Mouse (Mus musculus): ENCODE data around the gene Psd4. TPM values are rescaled to one million over a fixed set of nuclear protein-coding genes. Genes with fewer than 3 reads are reported as not detected.

Gene Psd4
- total RNA-seq (2021): under 1 TPM; 0.14 to 0.53 TPM
- long read RNA-seq, experiment 1: 0 reads
- long read RNA-seq, experiment 2: 0 reads

DNA sequence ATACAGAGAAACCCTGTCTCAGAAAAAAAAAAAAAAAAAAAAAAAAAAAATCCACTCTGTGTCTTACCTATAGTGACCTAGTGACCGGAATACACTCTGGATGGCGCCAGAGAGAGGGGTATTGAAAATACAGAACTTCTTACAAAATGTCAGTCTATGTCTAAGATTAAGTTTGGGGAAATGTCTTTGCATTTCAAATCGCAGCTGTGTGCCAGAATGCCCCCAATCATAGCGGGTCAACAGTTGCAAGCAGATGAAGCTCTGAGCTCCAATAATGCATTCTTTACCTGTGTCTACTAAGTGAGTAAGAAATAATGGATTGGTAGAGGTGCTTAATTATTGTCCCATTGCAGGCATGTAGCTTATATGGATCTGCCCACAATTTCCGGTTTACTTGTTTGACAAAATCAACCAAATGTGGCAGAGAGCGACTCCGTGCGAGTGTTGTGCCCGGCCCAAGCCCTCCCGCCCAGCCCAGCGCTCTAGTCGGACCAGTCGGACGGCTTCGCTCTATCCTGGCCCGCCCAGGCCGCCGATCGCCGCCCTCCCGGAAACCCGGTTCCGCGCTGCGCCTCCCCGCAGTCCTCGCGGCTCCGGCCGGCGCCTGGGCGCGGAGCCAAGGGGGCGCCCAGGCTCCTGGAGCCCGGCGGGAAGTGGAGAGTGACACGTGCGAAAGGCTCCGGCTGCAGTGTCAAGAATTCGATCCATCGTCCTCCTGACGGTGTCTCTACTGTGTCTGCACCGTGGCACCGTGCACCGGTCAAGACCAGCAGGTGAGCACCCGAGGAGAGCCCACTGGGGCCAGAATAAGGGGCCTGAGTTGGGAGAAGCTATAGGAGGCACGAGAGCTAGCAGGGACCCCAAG is at the start of gene Psd4:
Gene Psd4, plus strand, starts transcription at position 551 of the 865 bp plus-strand sequence.
- DNase-seq (ENCODE audit: low spot score): peak; percentile 14

DNA sequence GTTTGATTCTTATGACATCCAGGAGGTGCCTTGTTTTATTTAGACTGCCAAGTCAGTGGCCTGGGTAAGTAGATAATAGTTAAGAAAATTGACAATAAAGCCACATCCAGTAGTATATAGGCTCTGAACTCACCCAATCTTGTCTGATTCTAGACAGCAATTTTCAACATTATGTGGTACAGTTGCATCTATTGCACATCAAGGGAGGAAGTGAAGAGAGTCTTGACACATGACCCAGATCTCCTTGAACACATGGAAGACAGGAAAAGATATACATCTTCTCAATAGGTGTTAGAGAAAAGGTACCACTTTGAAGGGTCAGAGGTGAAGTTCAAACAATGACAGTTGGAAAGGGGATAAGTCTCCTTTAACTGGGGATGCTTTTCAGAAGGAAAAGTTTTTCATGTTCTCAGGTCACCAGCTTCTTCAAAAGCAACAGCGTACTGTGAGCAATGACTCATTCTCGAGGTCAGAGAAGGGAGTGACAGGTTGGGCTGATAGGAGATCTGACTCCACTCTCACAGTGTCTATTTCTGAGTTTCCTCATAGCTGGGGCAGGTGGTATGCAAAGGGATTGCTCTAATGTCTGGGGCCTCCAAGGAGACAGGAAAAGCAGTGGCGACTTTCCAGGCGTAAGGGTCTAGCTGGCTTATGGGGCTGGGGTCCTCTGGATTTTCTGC is 49.3 kb upstream of the Psd4 start:
- DNase-seq (ENCODE audit: low spot score): no peak

DNA sequence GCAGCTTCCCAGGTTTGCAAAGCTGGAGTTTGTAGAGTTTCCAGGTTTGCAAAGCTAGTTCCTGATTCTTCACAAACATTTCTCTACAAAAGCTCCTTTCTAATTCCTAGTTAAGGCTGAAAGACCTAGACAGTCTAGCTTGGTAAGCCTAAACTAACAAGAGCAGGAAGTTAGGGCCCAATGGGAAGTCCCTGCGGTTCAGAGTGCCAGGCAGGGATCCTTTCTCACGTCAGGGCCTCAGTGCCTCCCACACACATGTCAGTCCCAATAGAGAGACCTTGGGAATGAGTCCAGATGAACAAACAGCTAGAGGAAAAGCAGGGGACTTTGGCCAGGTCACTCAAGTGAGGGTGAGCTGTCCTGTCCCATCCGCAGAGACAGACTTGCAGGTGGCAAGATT is 32.0 kb upstream of the Psd4 start:
- DNase-seq (ENCODE audit: low spot score): no peak

DNA sequence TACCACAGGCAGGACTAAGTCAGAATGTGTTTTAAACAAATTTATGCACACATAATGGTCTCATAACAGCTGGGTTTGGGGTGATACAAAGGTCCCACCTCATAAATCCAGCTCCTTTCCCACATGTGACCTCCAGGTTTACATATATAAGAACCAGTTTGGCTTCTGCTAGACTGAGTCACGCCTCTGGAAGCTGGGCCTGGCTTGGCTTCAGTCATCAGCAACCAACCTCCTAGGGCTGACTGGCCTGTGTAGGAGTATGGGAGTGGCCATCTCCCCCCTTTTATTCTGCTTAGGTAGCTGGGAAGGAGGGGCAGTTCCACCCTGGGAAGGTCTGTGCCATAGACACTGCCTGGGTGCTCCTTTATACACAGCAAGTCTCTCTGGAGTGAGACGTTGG is 30.8 kb upstream of the Psd4 start, which contains the start of gene Il1rn:
Gene Il1rn, plus strand, starts transcription at position 309 of the 400 bp plus-strand sequence.
- DNase-seq (ENCODE audit: low spot score): no peak

DNA sequence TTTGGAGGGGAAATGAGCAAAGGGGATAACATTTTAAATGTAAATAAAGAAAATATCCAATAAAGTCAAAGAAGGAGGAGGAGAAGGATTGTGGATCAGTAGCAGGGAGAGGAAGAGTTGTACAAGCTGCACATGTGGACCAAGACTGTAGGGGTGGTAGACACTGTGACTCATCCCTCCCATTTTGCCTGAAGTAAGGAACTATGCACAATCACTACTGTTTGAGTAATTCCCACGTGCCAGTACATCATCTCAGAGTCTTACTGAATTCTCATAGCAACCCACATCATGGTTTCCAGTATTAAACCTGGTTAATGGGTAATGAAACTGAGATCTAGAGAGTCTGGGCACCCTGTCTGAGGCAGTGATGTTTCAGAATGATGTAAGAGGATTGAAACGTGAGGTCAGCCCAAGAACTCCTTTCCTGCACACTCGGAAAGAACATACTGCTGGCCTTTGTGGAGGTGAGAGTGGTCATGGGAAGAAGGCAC is 25.9 kb upstream of the Psd4 start:
- DNase-seq (ENCODE audit: low spot score): no peak

DNA sequence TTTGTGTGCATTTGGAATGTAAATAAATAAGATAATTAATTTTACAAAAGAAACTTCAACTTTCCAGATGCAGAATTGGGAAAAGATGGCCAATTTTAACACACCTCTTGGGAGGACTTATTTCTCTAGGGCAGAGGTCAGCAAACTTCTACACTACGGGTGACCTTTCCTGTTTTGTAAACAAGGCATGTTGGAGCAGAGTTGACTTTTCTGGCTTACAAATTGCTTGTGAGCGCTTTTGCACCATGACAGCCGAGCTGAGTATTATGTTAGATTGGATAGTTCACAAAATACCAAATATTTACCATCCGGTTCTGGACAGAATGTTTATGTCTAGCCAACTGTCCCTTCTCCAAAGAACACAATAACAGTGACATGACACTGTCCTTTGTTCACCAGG is 22.8 kb upstream of the Psd4 start:
- no peak for DNase-seq (ENCODE audit: low spot score)

DNA sequence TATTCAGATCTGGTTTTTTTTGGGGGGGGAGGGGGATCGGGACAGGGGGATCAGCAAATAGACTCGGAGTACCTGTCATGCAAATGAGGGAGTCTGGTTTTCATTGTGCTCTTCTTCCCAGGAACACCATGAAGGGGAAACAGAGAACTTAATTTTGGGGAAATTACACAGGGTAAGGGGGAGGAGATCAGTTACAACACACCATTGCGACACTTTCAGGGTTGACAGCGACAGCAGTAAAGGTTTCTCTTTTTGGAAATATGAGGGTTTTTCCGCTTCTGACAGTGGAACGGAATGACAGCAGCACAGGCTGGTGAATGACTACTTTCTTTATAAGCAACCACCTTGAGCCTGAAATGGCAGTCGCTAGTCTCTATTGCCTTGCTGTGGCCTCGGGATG is 22.3 kb upstream of the Psd4 start:
- no peak for DNase-seq (ENCODE audit: low spot score)

DNA sequence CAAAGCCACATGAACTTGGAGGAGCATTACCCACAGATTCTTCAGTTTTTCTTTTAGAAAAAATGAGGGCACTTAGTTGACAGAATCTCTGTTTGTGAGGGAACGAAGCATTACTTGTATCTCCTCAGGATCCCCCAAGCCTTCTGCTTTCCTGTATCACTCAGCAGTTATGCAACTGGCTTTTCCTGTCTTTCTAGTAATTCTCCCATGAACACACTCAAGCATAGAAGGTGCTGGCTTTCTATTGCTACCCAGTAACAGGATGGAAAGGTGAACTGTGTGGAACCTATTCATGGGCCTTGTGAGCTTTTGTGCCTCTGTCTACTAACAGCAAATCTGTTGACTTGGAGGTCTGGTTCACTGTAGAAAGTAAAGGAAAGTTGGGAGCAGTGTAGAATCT is 19.5 kb upstream of the Psd4 start:
- DNase-seq (ENCODE audit: low spot score): no peak

DNA sequence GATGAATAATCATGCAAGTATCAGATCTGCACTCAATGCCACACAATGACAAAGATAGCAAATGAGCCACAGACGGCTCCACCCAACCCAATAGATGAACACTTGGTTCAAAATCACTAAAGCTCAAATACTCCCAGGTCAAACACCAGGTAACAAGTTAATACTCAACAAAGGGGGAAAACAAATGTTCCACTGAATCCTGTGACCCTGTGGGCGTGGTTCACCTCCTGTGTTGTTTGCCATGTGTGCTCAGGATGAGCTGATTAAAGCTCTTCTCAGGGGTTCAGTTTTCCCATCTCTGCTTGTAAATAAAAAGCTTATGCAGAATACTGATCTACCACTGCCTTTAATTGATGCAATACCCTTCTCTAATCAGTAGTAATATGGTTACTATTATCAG is 16.2 kb upstream of the Psd4 start:
- no peak for DNase-seq (ENCODE audit: low spot score)

DNA sequence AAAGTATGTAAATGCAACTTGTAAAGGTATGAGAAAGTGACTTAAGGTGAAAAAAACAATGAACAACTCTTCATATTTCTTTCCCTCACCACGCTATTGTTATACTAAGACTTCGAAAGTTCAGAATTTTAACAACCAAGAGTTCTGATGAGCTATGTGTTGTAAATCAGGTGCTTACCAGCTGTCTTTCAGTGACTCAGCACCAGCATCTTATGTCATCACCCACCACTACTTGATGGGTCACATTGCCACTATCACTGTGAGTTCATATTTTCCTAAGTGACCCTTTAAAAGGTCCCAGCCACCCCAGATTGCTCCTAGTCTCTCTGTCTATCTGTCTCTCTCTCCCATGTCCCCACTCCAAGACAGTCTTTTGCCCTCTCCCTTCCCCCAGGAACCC is 14.3 kb upstream of the Psd4 start:
- no peak for DNase-seq (ENCODE audit: low spot score)

DNA sequence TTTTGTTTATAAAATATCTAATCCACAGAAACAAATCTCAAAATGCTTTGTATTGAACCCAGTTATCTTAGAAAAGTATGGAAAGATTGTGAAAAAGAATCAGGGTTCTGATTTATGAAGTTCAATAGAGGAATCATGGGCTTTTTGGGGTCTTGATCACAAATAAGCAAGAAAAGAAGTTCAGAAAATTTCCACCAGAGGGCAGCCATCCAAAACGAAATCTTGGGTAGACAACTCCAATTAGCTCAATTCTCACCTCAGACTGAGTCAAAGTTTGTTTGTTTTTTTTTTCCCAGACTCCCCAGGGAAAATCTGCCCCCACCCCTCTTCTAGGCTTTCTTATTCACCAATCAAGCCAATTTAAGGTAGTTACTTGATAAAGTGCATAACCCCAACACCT is 9.7 kb upstream of the Psd4 start:
- DNase-seq (ENCODE audit: low spot score): peak; percentile 4

DNA sequence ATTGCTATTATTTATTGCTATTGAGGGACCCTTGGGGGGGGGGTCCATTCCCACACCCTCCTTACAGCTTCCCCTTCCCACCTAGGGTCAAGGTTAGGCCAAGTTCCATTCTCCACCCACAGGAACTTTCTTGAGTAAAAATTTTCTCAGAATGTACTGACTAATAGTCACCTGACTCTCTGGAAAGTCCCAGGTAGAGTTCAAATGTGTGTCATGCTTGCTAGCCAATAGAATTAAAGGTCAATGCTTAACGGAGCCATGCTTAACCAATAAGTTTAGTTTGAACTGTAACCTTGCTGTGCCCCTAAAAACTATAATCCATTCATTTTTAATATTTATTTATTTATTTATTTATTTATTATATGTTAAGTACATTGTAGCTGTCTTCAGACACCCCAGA is 8.0 kb upstream of the Psd4 start:
- no peak for DNase-seq (ENCODE audit: low spot score)

DNA sequence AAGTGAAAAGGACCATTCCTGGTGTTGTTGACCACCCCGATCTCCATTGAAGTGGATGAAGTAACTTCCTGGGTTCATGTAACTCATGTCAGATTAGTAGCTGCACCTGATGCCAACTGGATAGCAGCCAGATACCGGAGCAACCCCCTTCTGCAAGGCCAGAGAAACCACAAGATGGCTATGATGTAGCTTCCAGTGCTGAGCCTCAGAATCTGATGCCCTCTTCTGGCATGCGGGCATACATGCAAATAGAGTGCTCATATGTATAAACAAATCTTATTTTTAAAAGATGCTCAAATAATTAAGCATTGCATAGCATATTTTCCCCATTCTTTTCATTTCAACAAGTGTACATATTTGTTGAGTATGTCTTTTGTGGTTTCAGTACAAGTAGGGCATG is 3.6 kb upstream of the Psd4 start:
- DNase-seq (ENCODE audit: low spot score): no peak

DNA sequence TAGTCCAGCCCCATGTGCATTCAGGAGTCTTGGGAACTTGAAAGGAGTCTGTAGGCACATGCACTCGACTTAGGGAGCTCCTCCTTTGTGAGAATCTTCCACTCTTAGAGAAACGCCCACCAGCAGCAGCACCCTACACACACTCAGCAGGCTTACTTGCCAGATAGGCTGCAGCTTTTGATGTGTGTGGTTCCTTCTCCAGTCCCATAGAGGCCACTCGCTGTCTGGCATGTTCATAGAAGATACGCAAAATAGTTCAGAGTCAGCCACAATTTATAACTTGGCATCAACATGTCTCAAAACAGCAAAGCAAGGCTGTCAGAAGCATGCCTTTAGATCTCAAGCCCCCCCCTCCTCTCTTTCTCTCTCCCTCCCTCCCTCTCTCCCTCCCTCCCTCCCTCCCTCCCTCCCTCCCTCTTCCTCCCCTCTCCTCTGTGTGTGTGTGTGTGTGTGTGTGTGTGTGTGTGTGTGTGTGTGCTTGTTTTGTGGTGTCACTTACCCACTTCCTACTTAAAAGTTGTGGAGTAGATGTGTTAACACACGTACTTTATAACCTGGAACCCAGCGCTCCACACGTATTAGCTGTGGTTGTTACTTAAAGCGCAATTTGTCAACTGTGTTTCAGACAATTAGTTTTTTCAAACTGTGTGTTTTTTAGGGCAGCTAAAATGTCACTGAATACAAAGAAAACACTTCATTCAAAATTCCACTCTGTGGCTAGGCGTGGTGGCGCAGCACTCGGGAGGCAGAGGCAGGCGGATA is 985 bp upstream of the Psd4 start:
- no peak for DNase-seq (ENCODE audit: low spot score)

DNA sequence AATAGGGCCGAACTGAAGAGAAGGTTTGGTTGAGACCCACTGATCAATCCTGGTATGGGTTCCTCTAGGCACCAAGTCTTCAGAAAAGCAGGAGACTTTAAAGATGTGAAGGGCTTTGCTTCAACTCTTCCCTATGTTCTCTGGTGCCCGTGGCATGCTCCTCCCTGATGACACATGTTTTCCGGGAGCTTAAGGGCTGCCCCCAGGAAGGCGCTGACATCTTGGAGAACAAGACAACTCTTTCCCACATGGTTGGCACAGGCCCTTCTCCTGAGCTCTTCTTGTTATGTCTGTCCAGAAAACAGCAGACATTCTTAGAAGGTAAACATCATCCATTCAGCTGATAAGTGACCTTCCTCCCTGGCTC is 498 bp downstream of the Psd4 start:
- DNase-seq (ENCODE audit: low spot score): no peak

DNA sequence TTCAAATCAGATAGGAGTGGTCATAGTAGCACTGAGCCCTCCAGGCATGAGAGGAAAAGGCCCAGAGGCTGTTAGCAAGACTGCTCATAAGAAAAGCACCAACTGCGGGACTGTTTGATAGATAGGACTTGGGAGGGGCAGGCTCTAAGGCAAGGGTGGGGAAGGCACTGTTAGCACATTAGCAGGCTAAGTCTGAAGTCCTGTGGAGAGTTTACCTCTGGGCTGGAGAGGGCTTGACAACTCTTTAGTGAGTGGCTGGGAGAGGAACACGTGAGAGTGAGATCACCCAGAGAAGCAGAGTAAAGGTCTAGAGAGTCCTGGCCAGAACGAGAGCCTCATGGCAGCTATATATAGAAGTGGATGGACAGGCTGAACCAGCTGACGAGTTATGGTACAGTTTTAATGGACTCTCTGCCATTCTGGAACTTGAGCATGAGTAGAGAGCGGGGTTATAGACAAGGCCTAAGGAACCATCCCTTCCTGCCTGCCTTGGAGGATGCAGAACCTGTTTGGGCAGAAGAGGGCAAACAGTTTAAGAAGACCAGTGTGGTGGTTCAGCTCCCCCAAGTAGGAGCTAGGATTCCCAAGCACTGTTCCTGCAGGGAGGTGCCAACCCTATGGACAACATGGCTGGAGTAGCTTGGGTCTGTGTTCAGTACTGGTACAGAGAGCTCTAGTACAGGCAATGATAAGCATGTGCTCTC is 11.5 kb downstream of the Psd4 start:
- DNase-seq (ENCODE audit: low spot score): no peak

DNA sequence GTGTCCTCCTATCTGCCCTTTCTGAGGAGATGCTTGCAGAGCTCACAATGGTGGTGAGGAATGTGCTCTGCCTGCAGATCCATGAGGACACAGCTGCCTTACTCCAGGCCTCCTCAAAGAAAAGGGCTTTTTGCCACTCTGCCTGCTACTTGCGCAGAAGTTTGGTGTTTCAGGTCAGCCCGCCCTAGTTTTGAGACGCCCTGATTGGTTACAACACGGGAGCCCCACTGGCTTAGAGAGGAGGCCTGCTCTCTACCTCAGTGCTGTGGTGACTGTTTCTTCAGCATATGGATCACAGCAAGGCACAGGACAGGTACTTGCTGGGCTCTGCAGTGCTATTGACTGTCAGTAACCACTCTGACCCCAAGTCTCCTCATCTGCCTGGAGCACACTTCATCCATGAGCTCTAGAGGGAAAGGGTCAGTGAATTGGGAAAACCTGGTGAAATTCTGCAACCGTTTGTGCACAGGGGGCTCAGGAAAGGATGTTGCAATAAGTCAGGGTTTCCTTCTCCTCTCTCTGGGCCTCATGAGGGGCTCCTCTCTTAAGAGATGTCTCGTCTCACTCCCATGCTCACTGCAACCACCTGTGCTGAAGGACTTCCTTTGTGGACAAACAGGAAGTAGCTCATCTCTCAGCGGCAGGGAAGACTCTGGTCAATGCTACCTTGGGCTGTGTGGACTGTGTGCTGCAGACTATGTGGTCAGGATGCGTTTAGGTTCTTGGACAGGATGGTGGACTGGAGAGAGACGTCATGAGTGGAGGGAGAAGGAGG is 15.3 kb downstream of the Psd4 start:
- no peak for DNase-seq (ENCODE audit: low spot score)

DNA sequence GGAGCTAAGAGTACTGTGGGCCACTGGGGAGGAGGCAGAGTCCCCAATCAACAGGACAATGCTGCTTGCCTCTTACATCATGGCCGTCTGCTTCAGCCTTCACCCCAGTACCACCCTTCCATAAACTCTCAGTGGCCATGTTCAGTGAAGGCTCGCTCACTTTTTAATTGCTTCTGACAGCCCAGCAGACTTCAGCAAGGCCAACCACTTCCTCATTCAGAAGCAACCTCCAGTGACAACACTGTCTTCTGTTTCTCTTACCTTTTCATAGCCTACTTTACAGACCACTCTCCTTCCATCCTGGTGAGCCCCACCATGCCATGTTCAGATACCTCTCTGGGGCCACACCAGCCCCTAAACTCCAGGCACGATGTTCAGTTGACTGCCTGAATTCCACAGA is 16.3 kb downstream of the Psd4 start:
- DNase-seq (ENCODE audit: low spot score): no peak

DNA sequence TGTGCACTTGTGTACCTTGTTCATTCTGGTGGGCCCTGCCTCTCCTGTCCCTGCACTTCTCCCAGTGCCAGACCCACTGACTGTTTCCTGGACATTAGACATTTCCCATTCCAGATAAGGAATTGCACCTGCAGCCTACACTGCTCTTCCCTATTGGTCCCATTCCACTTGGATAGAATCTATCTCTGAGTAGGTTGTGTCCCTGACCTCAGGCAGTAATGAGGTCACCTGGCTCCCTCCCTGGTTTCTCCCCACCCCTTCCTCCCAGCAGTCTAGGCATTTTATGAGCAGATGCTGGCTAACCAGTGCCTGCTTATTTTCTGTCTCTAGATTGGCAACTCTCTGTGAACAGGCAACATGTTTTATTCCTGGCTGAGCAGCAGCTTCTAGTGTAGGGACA is 17.0 kb downstream of the Psd4 start:
- no peak for DNase-seq (ENCODE audit: low spot score)

DNA sequence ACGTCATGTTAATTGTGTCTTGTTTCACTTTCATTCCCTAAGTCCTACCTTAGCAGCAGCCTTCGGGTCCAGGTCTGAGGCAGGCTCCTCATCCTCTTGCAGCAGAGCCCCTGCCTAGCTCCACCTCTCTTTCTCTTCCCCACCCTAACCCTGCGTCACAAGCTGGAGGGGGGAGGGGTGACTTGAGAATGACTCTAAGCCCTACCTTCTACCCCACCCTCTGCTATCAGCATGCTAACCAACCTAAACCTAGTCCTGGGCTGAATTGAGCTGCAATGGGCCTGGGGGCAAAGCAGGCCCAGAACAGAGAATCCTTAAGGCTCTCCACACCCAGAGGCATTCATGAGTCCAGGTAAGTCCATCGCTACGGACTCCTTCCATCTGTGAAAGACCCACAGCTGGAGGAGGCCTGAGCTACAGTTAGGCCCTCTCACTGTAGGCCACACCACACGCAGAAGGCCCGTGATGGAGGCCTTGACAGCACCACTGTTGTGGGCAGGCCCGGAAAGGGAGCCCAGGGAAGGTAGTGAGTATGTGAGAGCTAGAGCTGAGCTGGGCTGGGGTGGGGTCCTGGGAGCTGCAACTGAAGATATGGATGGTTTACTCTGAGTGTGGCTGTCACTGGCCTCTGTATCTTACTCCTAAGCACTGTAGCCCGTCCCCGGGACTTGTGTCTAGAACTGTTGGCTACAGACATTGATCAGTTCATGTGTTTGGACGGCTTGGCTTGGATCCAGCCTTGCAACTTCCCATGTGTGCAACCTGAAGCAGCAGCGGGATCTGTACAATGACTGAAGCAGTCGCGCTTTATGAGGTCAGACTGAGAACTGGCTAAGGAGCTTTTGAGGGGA is 18.0 kb downstream of the Psd4 start:
- no peak for DNase-seq (ENCODE audit: low spot score)
